Mouse (Mus musculus): ENCODE data around the gene 1700067K01Rik. TPM values are rescaled to one million over a fixed set of nuclear protein-coding genes. Genes with fewer than 3 reads are reported as not detected.

1700067K01Rik gene
- total RNA-seq (2015; ENCODE audit: low replicate concordance) (1.3 TPM in 1 of 2 replicates, not detected in the other), total RNA-seq (2017; ENCODE audit: low replicate concordance) (0.51 and 2.6 TPM in 2 replicates)

DNA sequence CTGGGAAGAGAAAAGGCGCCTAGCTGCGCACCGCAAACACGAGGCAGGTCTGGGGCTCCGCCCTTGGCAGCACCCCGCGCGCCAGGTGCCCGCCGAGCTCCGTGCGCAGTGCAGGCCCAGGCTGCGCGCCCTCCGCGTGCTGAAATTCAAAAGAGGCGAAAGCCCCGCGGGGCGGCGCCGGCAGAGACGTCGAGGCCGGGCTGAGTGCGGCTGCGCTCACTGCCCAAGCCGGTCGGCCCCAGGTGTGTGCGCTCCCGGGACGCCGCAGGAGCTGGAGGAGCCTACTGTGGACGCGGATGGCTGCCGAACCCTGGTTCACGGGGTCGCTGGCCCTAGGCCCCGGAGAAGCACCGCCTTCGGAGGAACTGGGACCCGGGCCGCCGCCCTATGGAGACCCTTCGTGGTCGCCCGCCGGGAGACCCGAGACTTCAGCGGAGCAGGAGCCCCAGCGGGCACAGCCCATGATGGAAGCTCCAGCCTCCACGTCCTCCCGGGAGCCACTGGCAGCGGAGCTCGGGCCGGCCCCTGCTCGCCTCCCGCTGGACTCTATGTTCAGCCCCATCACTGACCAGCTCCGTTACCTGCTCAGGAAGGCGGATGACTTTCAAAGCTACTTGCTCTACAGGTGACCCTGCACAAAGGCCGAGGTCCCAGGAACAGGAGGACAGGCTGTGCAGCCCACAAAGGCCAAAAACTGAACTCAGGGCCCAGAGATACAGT is at the start of gene 1700067K01Rik:
Gene 1700067K01Rik (plus strand): TSS at position 222 of the 720 bp plus-strand sequence.
- no peak for ATAC-seq (replicated peaks; ENCODE audit: low FRiP score, poor library complexity, severe bottlenecking)

DNA sequence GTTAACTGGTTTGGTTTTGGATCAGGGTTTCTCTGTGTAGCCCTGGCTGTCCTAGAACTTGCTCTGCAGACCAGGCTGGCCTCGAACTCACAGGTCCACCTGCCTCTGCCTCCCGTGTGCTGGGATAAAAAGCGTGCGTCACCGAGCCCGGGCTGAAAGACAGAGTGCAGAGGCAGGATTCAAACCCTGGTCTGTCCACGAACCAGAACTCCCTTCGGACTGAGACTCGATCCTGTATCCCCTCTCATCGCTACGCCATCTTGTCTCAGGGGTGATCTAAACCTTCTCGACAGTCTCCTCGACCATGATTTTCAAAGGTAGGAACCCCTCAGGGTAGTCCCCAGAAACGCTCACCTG is 46.6 kb upstream of the 1700067K01Rik start:
- ATAC-seq (replicated peaks; ENCODE audit: low FRiP score, poor library complexity, severe bottlenecking) = no peak; the same call in 1 of the 2 replicates

DNA sequence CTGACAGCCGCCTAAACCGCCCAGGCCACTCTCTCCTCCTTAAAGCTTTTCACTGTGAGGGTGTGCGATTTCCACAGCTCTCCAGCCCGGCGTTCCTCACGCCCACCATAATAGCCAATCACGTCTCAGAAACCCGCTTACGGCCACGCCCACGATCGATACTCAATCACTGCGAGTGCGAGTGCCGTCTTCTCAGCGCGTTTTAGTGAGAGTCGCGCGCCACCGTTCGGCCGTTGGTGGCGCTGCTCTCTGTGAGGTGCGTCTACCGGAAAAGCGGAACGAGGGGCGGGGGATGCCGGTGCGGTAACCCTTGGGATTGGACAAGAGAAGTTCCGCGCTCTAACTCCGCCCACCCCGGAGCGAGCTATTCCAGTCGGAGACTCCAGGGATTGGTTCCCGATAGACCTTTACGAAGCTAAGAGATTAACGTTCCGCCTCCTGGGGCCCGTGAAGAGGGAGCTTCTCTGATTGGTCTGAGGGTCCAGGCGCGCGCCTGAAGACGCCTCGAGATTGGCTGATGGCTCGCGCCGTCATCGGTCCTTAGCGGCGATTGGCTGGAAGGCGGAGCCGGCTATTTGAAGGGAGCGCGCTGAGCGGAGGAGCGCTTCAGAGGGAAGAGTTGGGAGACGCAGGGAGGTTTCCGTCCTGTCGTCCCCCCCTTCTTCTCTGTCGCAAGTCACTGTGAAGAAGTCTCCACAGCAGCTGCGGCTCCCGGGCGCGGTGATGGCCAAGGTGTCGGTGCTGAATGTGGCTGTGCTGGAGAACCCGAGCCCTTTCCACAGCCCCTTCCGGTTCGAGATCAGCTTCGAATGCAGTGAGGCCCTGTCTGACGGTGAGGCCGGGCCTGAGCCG is 46.0 kb upstream of the 1700067K01Rik start, which contains the start of the genes Gm10644 and Asf1b:
Gene Gm10644 (minus strand): TSS at position 100 of the 852 bp plus-strand sequence.
Gene Asf1b (plus strand): TSS at position 402 of the 852 bp plus-strand sequence.
- ATAC-seq (replicated peaks; ENCODE audit: low FRiP score, poor library complexity, severe bottlenecking) = peak; percentile 91

DNA sequence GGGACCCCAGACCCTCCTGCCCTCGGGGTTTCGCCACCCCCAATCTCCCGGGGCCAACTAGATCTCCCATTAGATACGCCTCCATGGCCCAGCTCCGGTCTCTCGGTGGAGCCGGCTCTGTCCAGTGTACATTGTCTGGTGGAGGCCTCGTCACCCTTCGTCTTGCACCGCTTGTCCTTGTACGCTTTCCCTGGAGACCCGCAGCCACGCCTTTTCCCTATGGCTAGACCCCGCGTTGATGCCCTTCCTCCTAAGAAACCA is 45.4 kb upstream of the 1700067K01Rik start:
- no peak; the same call in 1 of the 2 replicates for ATAC-seq (replicated peaks; ENCODE audit: low FRiP score, poor library complexity, severe bottlenecking)

DNA sequence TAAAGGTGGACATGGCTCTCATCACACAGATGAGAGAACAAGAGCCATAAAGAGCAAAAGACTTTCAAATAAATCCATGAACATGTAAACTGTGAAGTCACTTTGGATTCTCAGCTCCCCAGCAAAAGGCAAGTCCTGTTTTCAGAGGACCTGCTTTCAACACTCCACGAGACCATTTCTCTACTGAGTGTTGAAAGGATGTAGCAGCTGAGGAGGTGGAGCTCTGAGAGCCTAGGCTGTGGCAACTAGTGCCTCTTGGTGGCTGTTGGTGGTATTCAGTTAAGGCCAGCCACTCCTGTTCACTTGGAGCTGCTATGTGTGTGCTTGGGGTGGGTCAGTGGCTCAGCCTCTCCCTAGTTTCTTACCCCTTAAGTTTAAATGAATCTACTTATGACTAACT is 44.5 kb upstream of the 1700067K01Rik start:
- peak; percentile 61 for ATAC-seq (replicated peaks; ENCODE audit: low FRiP score, poor library complexity, severe bottlenecking)

DNA sequence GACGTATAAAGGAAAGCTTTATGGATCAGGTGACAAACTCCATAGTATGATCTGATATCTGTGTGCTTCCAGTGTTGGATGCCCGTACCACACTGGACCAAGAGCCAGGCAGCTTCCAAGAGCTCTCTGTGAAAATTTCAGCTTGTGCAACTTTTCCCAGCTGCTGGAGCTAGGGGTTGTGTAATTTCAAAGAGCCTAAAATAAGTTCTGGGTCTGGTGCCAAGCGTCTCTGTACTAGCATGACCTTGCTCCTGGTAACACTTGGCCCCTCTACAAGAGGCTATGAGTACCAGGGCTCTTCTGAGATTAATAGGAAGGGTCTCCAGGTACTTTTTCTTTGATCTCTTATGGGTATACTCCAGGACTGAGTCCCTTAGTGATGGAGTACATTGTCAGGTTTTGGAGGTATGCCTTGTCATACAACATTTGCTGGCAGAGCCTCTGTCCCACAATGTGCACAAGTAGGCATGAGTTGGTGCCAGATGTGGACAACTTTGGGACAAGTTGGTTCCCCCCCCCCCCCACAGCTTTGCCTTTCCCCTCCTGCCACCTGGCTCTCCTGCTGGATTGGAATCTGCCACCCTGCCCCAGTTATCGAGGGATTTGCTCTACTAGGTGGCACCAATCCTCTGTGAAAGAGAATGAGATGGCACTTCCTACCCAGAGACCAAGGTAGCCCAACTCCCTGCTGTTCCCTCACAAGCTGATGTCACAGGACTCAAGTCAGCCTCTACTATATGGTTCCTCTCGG is 37.1 kb upstream of the 1700067K01Rik start:
- ATAC-seq (replicated peaks; ENCODE audit: low FRiP score, poor library complexity, severe bottlenecking) = no peak

DNA sequence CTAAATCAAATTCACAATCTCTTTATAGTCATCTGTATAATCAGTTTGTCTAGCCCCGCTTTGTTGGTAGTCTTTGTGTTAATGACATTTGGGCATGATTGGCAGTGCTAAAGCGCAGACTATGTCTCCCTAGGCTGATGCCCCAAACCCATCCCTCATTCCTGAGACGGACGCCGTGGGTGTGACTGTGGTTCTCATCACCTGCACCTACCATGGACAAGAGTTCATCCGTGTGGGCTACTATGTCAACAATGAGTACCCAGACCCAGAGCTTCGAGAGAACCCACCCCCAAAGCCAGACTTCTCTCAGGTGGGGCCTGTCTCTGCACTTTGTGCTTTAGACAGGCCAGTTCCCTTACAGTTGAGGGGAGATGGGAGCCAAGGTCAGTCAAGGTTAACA is 33.6 kb upstream of the 1700067K01Rik start:
- no peak for ATAC-seq (replicated peaks; ENCODE audit: low FRiP score, poor library complexity, severe bottlenecking)

DNA sequence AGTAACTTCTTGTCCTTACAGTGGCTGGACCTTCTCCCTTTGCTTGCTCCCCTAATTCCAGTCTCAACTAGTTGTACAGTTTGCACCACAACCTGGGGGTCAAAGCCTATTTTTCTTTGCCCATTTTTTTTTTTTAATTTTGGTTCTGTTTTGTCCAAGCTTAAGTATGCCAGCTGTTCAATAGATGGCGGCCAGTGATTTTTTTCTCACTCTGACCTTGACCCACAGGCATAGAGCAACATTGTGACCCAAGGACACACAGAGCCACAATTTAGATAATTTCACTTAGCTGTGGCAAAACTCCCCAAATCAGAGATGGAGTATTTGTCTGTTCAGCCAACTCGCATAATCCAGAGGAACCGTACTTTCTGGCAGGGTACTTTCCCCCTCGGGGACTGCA is 30.2 kb upstream of the 1700067K01Rik start:
- ATAC-seq (replicated peaks; ENCODE audit: low FRiP score, poor library complexity, severe bottlenecking) = no peak

DNA sequence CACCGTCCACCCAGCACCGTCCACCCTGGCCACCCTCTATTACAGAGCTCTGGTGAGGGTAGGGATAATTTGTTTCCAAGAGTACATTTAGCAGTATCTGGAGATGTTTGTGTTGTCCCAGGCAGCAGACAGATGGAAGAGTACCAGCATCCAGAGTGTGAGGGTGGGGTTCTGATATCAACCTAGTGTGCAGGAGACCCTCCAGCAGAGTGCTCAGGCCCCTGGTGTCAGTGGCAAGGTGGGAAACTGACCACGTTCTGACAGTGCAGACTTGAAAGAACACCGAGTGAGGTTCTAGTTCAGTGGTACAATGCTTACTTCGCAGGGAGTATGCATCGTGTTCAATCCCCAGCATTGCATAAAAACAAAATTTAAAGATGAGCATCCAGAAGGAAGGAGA is 29.6 kb upstream of the 1700067K01Rik start:
- ATAC-seq (replicated peaks; ENCODE audit: low FRiP score, poor library complexity, severe bottlenecking) = no peak

DNA sequence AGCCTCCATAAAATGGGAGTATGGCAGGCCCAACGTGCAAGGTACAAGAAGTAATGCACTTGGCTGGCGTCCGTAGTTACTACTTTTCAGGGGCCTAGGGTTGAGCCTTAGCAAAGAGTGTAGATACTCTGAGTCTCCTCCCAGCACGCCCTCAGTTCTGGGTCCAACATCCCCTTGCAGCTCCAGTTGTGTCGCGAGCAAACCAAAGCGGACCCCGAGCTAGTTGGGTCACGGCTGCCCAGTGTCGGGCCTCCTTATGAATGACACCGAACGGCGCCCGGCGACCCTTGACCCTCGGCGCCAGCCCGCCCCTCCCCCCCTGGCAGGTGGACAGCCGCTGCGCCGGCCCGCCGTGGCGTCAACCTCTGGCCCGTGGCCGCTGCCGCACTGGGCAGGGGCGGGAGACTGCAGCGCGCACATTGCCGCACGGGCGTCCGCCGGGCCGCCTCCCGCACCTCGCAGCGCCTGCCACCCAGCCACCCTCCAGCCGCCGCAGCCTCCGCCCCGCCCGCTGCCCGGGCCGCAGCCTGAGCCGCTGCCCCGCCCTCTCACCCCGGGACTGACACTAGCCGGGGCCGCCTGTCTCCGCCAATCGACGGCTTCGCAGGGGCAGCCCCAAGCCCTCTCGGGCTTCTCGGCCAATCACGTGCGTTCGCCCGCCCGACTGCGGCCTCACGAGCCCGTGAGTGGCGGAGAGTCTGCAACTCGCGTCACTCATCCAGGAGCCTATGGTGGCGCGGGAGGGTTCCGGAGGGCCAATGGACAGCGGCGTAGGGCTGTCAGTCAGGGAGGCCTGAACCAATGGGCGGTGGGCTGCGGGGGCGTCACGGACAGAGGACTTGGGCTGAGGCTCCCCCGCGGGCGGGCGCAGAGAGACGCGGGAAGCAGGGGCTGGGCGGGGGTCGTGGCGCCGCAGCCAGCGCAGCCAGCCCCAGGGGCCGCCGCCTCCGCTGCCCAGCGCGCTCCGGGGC is 28.9 kb upstream of the 1700067K01Rik start, which contains the start of gene Prkaca:
Gene Prkaca (plus strand): TSS at position 844 of the 971 bp plus-strand sequence.
- peak; percentile 97 for ATAC-seq (replicated peaks; ENCODE audit: low FRiP score, poor library complexity, severe bottlenecking)

DNA sequence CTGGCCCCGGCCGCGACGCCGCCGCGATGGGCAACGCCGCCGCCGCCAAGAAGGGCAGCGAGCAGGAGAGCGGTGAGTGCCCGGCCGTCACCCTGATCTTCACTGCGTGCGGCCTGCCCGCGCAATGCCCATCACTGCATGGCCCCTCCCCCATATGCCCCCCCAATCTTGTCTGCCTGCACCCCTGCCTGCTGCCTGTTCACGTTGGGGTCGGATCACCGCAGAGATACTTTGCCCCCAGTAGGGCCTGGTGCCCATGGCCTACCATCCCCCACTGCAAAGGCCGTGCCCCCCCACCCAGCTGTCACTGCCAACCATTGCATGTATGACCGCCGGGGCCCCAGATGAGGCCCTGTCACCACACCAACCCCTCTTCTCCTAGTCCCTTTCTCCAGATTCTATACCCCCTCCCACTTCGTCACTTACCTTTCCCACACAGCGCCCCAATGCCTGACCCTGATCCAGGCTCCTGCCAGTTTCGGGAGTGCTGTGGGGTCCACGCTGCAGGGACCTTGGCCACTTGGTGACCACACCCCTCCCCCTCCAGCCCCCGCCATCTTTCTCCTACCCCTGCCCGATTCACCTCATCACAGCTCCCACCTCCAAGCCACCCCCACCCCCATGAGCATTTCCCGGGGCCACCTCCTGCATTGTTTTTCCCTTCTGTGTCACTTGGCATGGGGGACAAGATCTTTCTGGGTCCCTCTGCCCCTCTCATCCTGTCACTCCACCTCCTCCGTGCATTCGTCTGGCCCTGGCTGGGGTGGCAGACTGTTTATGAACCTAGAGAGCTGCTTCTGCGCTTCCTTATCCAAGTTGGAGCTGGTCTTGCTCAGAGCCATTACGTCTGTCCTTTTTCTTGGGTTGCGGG is 27.9 kb upstream of the 1700067K01Rik start:
- ATAC-seq (replicated peaks; ENCODE audit: low FRiP score, poor library complexity, severe bottlenecking) = no peak

DNA sequence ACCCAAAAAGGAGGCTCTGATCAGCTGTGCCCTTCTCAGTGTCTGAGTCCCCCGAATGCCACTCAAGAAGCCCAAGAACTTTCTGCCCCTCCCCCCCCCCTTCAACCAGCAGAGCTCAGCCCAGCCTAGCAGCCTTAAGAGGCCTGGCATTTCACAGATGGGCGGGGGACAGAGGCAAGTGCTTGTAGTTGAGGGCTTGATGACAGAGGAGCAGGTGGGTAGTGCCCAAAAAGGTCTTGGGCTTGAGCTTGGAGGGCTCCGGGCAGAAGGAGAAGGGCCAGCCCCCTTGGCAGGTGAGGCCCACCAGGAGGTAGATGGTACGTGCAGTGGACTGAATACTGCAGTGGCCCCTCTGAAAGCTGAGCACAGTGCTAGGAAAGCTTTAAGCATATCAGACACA is 26.8 kb upstream of the 1700067K01Rik start:
- no peak for ATAC-seq (replicated peaks; ENCODE audit: low FRiP score, poor library complexity, severe bottlenecking)

DNA sequence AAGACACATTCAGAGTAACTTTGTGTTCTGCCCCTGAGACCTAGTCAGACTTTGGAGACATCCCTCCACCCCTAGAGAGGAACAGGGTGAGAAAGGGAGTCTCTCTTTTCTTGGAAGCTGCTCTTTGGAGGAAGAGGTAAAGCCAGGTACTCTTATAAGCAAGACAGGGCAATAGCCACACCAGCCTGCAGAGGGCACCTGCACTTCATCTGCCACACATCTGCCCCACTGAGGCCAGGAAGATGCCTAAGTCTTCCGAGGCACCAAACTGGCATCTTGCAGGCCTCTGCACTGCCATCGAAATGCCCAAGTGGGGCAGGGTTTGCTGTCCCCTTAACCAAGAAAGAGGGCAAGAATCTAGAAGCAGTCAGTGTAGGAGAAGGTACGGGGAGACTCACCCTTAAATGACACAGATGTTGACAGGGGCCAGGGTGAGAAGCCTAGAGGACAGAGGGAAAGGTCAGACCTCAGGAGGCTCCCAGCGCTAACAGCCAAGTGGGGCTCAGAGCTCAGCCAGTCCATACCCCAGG is 25.1 kb upstream of the 1700067K01Rik start:
- no peak for ATAC-seq (replicated peaks; ENCODE audit: low FRiP score, poor library complexity, severe bottlenecking)

DNA sequence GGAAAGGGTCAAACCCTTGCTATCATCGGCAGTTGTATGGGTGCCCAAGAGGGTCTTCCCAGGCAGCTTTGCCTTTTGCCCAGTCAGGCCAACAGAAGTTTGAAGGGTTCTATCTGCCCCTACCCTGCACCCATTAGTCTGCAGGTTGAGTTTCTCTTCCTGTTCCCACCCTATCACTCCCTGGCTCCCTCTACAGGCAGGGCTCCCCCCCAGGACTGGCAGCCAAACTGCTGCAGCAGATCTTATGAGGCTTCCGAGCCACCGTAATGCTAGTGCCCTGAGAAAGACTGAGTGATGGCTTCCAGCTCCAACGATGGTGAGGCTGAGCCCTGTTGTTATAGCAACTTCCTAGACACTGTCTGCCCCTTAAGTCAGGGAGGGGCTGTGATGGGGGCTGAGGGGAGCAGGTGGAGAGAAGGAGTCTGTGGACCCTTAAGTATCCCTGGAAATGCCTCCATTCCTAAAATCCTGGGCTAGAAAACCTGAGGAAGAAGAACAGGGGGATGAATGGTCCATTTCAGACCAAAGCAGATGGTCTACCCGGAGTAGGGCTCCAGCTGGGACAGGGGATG is 24.4 kb upstream of the 1700067K01Rik start:
- ATAC-seq (replicated peaks; ENCODE audit: low FRiP score, poor library complexity, severe bottlenecking) = no peak

DNA sequence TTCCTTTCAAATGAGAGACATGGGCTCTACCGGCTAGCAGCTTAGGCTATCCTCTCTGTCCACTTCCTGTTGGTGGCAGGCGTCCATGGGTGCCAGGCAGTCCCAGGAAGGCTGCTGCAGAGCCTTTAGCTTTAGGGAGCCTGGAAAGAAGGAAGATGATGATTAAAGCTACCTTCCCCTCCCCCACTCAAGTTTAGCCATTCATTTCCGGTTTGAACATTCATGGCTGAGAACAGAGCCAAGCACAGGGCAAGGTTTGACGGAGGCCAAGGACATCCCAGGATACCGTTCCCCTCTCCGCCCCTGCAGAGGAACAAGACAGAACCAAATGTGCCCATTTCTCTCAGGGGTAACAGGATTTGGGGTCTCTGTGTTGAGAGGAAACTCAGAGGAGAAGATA is 23.7 kb upstream of the 1700067K01Rik start:
- no peak for ATAC-seq (replicated peaks; ENCODE audit: low FRiP score, poor library complexity, severe bottlenecking)

DNA sequence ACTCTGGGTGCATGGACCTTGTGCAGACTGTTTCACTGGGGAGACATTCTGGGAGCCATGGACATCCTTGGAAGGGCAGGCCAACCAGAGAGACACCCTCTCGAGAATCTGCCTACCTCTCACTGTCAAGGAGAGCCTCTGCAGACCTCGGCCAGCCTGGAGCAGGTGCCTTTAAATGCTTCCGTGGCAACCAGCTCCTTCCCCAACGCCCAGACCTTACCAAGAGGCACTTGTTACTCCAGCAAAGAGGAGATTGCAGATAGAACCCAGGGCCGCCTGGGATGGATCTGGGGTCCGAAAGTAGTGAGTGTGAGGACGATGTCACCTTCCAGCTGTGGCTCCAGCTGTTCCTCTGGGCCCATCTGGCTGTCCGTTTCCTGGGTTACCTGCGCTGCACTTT is 23.1 kb upstream of the 1700067K01Rik start:
- ATAC-seq (replicated peaks; ENCODE audit: low FRiP score, poor library complexity, severe bottlenecking) = no peak

DNA sequence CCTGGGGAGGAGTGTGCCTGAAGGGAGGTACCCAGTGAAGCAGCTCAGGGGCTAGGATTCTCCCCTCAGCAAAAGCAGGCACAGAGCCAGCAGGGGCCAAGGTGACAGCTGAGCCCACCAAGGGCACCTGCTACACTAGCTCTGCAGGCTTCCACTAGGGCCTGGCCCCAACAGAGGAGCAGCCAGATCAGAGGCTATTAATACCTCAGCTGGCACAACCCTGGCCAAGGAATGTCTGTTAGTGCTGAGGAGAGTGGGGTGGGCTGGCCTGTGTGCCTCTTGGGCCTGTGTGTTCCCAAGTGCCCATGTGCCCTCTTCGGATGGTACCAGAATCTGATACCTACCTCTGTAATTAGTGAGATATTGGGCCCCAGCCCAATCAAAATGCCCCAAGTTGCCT is 21.1 kb upstream of the 1700067K01Rik start:
- ATAC-seq (replicated peaks; ENCODE audit: low FRiP score, poor library complexity, severe bottlenecking) = no peak

DNA sequence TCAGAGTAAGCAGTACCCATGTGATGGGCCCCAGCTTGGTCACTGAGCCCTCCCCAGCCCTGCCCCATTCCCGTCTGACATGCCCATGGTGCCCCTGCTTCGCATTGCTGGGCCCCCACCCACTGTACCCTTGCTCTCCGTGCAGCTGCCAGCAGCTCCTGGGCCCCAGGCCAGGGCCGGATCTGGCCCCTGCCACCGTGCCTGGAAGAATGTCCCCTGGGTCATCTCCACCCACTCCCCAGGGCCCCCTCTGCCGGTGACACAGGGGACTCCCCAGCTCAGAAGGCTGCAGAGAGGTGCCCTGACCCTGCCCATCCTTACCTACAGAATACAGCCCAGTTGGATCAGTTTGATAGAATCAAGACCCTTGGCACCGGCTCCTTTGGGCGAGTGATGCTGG is 20.5 kb upstream of the 1700067K01Rik start:
- ATAC-seq (replicated peaks; ENCODE audit: low FRiP score, poor library complexity, severe bottlenecking) = no peak
